Mouse (Mus musculus): ENCODE measurements around the gene Arhgef17.

DNA sequence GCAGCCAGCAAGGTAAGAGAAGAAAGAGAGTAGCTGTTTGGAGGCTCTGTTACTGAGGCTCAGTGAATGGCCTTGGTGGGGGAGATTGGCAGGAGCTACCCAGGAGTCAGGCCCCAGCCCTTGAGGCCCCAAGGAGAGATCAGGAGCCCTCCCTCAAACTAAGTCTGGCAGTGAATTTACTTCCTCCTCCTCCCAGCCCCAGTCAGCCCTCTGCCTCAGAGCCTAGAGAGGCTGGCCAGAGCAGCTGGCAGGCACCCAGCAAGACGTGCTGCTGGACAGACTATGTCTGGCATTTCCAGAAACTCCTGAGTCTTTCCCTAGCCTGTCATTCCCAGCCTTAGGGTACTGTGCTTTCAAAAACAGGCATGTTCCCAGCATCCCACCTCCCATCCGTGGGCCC lies 47.3 kb upstream of the Arhgef17 start:
- no peak for TF ChIP-seq POLR2A (IDR thresholded peaks at IDR 0.05; ENCODE audit: borderline replicate concordance, extremely low read depth, insufficient read depth, insufficient read length, poor library complexity, severe bottlenecking)
- no peak for TF ChIP-seq CTCF (IDR thresholded peaks at IDR 0.05; ENCODE audit: borderline replicate concordance, extremely low read depth, insufficient read depth, insufficient read length)

All from brain, embryonic 14.5 days (tissue).